Mouse (Mus musculus) ES-Bruce4 (cell line): Measurements from ENCODE around the gene Spice1. TPM values are rescaled to one million over a fixed set of nuclear protein-coding genes. Genes with fewer than 3 reads are reported as not detected.

Experiments
- H3K27ac ChIP-seq: 2 replicates; pipeline ENCODE4 v1.5.1; 2012; ENCODE audit warnings: low read length, inconsistent platforms; ENCODE audit not compliant: insufficient read depth
- H3K27me3 ChIP-seq: 2 replicates; pipeline ENCODE4 v1.6.1; 2012; ENCODE audit warnings: mild to moderate bottlenecking, low read length, inconsistent platforms; ENCODE audit not compliant: control insufficient read depth, poor library complexity, insufficient read depth, severe bottlenecking
- H3K36me3 ChIP-seq: 2 replicates; pipeline ENCODE4 v1.6.1; 2012; ENCODE audit warnings: inconsistent platforms, mild to moderate bottlenecking, low read length, moderate library complexity; ENCODE audit not compliant: control insufficient read depth, poor library complexity, insufficient read depth, severe bottlenecking
- H3K4me1 ChIP-seq: one replicate; pipeline ENCODE4 v1.8.1; 2011; ENCODE audit warnings: low read length; ENCODE audit not compliant: control insufficient read depth, insufficient read depth
- H3K4me3 ChIP-seq: 2 replicates; pipeline ENCODE4 v1.5.1; 2011; ENCODE audit warnings: low read depth, mild to moderate bottlenecking, low read length
- H3K9ac ChIP-seq: 2 replicates; pipeline ENCODE4 v1.6.1; 2012; ENCODE audit warnings: low read depth, mild to moderate bottlenecking, inconsistent platforms; ENCODE audit not compliant: poor library complexity, severe bottlenecking
- H3K9me3 ChIP-seq: replicated peaks from 2 replicates; pipeline ENCODE4 v1.6.1; 2012; ENCODE audit warnings: mild to moderate bottlenecking, low read length, inconsistent platforms; ENCODE audit not compliant: control insufficient read depth, poor library complexity, insufficient read depth, severe bottlenecking
- CTCF ChIP-seq: IDR thresholded peaks from one replicate; pipeline ENCODE4 v1.8.1; 2011; ENCODE audit warnings: low read depth, low read length
- EP300 ChIP-seq: IDR thresholded peaks from 2 replicates; pipeline ENCODE4 v1.6.1; 2011; ENCODE audit warnings: low read depth, low read length; ENCODE audit not compliant: insufficient read depth
- POLR2A ChIP-seq: IDR thresholded peaks from one replicate; pipeline ENCODE4 v1.8.1; 2011; ENCODE audit warnings: low read length; ENCODE audit not compliant: insufficient read depth
- polyA plus RNA-seq: library from polyadenylated mRNA; stranded (reverse); fragments of >200 nt; gene quantifications from 2 replicates; pipeline ENCODE4 v1.2.4, GENCODE M21; 2011; ENCODE audit warnings: low read depth; ENCODE audit not compliant: missing spikeins, insufficient read depth, insufficient read length

Spice1 gene
- polyA plus RNA-seq, 1 experiment: 56.9 TPM

DNA sequence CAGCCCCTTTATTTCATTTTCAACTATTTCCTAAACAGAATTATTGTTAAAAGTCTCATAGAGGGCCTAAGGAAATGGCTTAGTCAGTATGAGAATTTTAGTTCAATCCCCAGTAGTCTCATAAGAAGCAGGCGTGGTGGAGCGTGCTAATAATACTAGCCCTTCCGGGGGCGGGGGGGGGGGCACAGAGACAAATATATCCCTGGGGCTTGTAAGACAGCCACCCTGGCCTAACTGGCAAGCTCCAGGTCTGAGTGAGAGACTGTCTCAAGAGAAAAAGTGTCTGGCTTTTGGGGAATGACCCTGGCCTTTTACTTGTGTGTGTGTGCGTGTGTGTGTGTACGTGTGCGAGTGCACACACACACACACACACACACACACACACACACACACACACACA is 88.0 kb downstream of the Spice1 start:
- H3K4me3 ChIP-seq: no peak overlapping the region
- H3K27ac ChIP-seq: no peak overlapping the region
- H3K27me3 ChIP-seq: no peaks in the 10 kb centered on the region
- H3K9me3 ChIP-seq: no peaks in the 10 kb centered on the region
- no peak for TF ChIP-seq EP300
- no peak for TF ChIP-seq POLR2A
- no peaks in the 10 kb centered on the region for H3K4me1 ChIP-seq
- no peaks in the 10 kb centered on the region for H3K36me3 ChIP-seq
- no peak overlapping the region for H3K9ac ChIP-seq

DNA sequence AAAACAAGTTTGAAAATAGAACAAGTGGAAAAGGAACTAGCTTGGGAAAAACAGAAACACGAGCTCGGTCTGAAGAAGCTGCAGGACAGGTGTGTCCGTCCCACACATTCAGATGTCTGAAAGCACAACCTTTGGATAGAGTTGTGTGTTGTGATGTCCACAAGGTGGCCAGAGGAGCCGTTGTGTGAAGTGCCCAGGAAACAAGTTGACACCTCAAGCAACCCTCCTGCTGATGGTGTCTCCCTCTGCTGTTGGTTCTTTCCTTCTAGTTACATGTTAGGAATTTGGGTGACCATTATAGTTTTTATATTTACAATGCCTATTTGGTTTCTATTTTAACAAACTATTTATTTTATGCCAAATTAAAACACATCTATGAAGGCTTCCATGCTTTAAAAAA is 88.6 kb downstream of the Spice1 start:
- no peak overlapping the region for H3K9ac ChIP-seq
- H3K4me3 ChIP-seq: no peak overlapping the region
- no peak for TF ChIP-seq EP300
- TF ChIP-seq CTCF: peak; percentile 16
- no peak for TF ChIP-seq POLR2A
- H3K4me1 ChIP-seq: no peaks in the 10 kb centered on the region
- H3K27me3 ChIP-seq: no peaks in the 10 kb centered on the region
- H3K27ac ChIP-seq: no peak overlapping the region
- no peaks in the 10 kb centered on the region for H3K36me3 ChIP-seq
- H3K9me3 ChIP-seq: no peaks in the 10 kb centered on the region

Other genes with a start within 250 kb of the Spice1 start
- 81.2 and 87.7 TPM in 2 replicates for gene Atp6v1a, start 207.4 kb upstream of the Spice1 start, polyA plus RNA-seq
- 157 and 170 TPM in 2 replicates for gene Naa50, start 207.3 kb upstream of the Spice1 start, polyA plus RNA-seq
- 19.3 and 22.4 TPM in 2 replicates for gene Usf3, start 173.9 kb upstream of the Spice1 start, polyA plus RNA-seq
- gene Sidt1, start 13.9 kb upstream of the Spice1 start, polyA plus RNA-seq: not detected in 2 replicates
- gene Cfap44, start 47.7 kb downstream of the Spice1 start, polyA plus RNA-seq: 2.7 and 4.0 TPM in 2 replicates
- 0.88 and 1.3 TPM in 2 replicates for gene Boc, start 211.8 kb downstream of the Spice1 start, polyA plus RNA-seq